Mouse (Mus musculus): ENCODE data around the gene 3110040M04Rik.
"Not testable (repeated sequence)": the region's sequence is repeated elsewhere in the genome, so short reads cannot be mapped to it uniquely, and the experiment has no call there.

Gene 3110040M04Rik

GRCm38 (mm10) chr1:151192075-151192474 is 11.8 kb upstream of the 3110040M04Rik start, which contains the start of gene Gm8947:
Gm8947 (plus strand) TSS chr1:151192376.
- not testable (repeated sequence) for DNase-seq (ENCODE audit: low read depth, low spot score)

- DNase-seq (ENCODE audit: low read depth, low spot score) = not testable (repeated sequence)
Measured at GRCm38 (mm10) chr1:151192739-151193138, 11.2 kb upstream of the 3110040M04Rik start.

GRCm38 (mm10) chr1:151195986-151196385 is 7.9 kb upstream of the 3110040M04Rik start:
- not testable (repeated sequence) for DNase-seq (ENCODE audit: low read depth, low spot score)

- DNase-seq (ENCODE audit: low read depth, low spot score) = not testable (repeated sequence)
Measured at GRCm38 (mm10) chr1:151196690-151197089, 7.2 kb upstream of the 3110040M04Rik start.

GRCm38 (mm10) chr1:151198120-151198519 is 5.8 kb upstream of the 3110040M04Rik start, which contains the start of gene Gm47995:
Gm47995 (plus strand) TSS chr1:151198448.
- DNase-seq (ENCODE audit: low read depth, low spot score) = not testable (repeated sequence)

- DNase-seq (ENCODE audit: low read depth, low spot score) = not testable (repeated sequence)
Measured at GRCm38 (mm10) chr1:151200620-151201019, 3.3 kb upstream of the 3110040M04Rik start.

GRCm38 (mm10) chr1:151202771-151203170 is 1.1 kb upstream of the 3110040M04Rik start:
- not testable (repeated sequence) for DNase-seq (ENCODE audit: low read depth, low spot score)

- not testable (repeated sequence) for DNase-seq (ENCODE audit: low read depth, low spot score)
Measured at GRCm38 (mm10) chr1:151208493-151208892, 4.6 kb downstream of the 3110040M04Rik start.

GRCm38 (mm10) chr1:151208944-151209343 is 5.0 kb downstream of the 3110040M04Rik start:
- DNase-seq (ENCODE audit: low read depth, low spot score) = not testable (repeated sequence)

GRCm38 (mm10) chr1:151209824-151210355 is 6.0 kb downstream of the 3110040M04Rik start, which contains the start of gene Gm47996:
Gm47996 (plus strand) TSS chr1:151210131.
- not testable (repeated sequence) for DNase-seq (ENCODE audit: low read depth, low spot score)

- not testable (repeated sequence) for DNase-seq (ENCODE audit: low read depth, low spot score)
Measured at GRCm38 (mm10) chr1:151211666-151212065, 7.7 kb downstream of the 3110040M04Rik start.

GRCm38 (mm10) chr1:151214862-151215261 is 10.9 kb downstream of the 3110040M04Rik start:
- DNase-seq (ENCODE audit: low read depth, low spot score) = no peak

GRCm38 (mm10) chr1:151215985-151216384 is 12.1 kb downstream of the 3110040M04Rik start:
- DNase-seq (ENCODE audit: low read depth, low spot score) = no peak

GRCm38 (mm10) chr1:151216417-151216816 is 12.5 kb downstream of the 3110040M04Rik start:
- DNase-seq (ENCODE audit: low read depth, low spot score) = no peak

- no peak for DNase-seq (ENCODE audit: low read depth, low spot score)
Measured at GRCm38 (mm10) chr1:151219045-151219444, 15.1 kb downstream of the 3110040M04Rik start.

GRCm38 (mm10) chr1:151220098-151220497 is 16.2 kb downstream of the 3110040M04Rik start:
- DNase-seq (ENCODE audit: low read depth, low spot score) = peak; percentile 94

- no peak for DNase-seq (ENCODE audit: low read depth, low spot score)
Measured at GRCm38 (mm10) chr1:151222561-151223267, 18.8 kb downstream of the 3110040M04Rik start.

- DNase-seq (ENCODE audit: low read depth, low spot score) = no peak
Measured at GRCm38 (mm10) chr1:151223377-151223776, 19.5 kb downstream of the 3110040M04Rik start.

GRCm38 (mm10) chr1:151224536-151224935 is 20.6 kb downstream of the 3110040M04Rik start:
- DNase-seq (ENCODE audit: low read depth, low spot score) = no peak

- DNase-seq (ENCODE audit: low read depth, low spot score) = no peak
Measured at GRCm38 (mm10) chr1:151227506-151227905, 23.6 kb downstream of the 3110040M04Rik start.

GRCm38 (mm10) chr1:151228320-151228989 is 24.5 kb downstream of the 3110040M04Rik start:
- no peak for DNase-seq (ENCODE audit: low read depth, low spot score)

GRCm38 (mm10) chr1:151232346-151232745 is 28.4 kb downstream of the 3110040M04Rik start:
- DNase-seq (ENCODE audit: low read depth, low spot score) = no peak

Measured in ES-CJ7 (cell line).